Mouse (Mus musculus) hindbrain, embryonic 12.5 days (tissue): ENCODE data around the gene Zbtb48. TPM values are rescaled to one million over a fixed set of nuclear protein-coding genes. Genes with fewer than 3 reads are reported as not detected.
A peak's percentile ranks its signal among the peaks of the same experiment; 100 is the strongest.
"Not testable (repeated sequence)": the region's sequence is repeated elsewhere in the genome, so short reads cannot be mapped to it uniquely, and the experiment has no call there.

ENCODE experiments used
- ATAC-seq: fragments of 200-750 bp; cut with Nextera tagmentation; 2 replicates; pipeline ENCODE4 v1.8.0; 2017; ENCODE audit warnings: moderate TSS enrichment; ENCODE audit not compliant: low FRiP score
- H3K27ac ChIP-seq: fragments of 300-500 bp; sonication (generic); 2 replicates; pipeline ENCODE4 v1.5.1; 2016; ENCODE audit warnings: mild to moderate bottlenecking
- H3K27me3 ChIP-seq: fragments of 300-500 bp; sonication (generic); 2 replicates; pipeline ENCODE4 v1.6.1; 2016; ENCODE audit warnings: mild to moderate bottlenecking
- H3K36me3 ChIP-seq: fragments of 300-500 bp; sonication (generic); 2 replicates; pipeline ENCODE4 v1.6.1; 2016; ENCODE audit warnings: mild to moderate bottlenecking
- H3K4me1 ChIP-seq: fragments of 300-500 bp; sonication (generic); 2 replicates; pipeline ENCODE4 v1.6.1; 2016
- H3K4me2 ChIP-seq: fragments of 300-500 bp; sonication (generic); replicated peaks from 2 replicates; pipeline ENCODE4 v1.6.1; 2016; ENCODE audit warnings: mild to moderate bottlenecking
- H3K4me3 ChIP-seq: fragments of 300-500 bp; sonication (generic); 2 replicates; pipeline ENCODE4 v1.5.1; 2016; ENCODE audit warnings: mild to moderate bottlenecking
- H3K9ac ChIP-seq: fragments of 300-500 bp; sonication (generic); 2 replicates; pipeline ENCODE4 v1.6.1; 2016; ENCODE audit warnings: mild to moderate bottlenecking, moderate library complexity
- H3K9me3 ChIP-seq: fragments of 300-500 bp; sonication (generic); replicated peaks from 2 replicates; pipeline ENCODE4 v1.6.1; 2016; ENCODE audit warnings: mild to moderate bottlenecking
- WGBS: fragments of 180-500 bp; shearing (Covaris S2); methylation state at CpG from one replicate; pipeline ENCODE4 v1.1.7; 2016; 5-methylcytosine and 5-hydroxymethylcytosine counted together
- polyA plus RNA-seq: library from polyadenylated mRNA; unstranded; fragments of >200 nt; fragmentation: Nextera tagmentation; extraction: Ambion mirVana; gene quantifications from 2 replicates; pipeline ENCODE4 v1.2.1, GENCODE M21; 2016

The Zbtb48 gene
- polyA plus RNA-seq, 1 experiment from 2014 or later: 25.2 TPM

DNA sequence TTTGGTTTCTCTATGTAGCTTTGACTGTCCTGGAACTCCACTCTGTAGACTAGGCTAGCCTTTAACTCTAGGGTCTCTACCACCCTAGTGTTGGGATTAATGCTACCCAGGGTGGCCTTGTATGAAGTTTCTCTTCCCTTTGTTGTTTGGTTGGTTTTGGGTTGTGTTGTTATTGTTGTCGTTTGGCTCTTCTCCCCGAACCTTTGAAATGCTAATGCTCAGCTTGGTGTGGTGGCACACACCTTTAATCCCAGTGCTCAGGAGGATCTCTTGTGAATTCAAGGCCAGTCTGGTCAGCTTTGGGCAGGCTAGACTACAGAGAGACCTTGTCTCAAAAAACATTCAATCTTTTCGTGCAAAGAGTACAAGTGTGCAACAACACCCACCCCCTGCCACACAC lies 15.7 kb upstream of the Zbtb48 start:
- Histone ChIP-seq H3K27ac (no peak overlapping the region), H3K9ac (no peak overlapping the region), H3K4me2 (no peak overlapping the region), H3K27me3 (no peaks in the 10 kb centered on the region), H3K4me1 (peaks cover 15% of the 10 kb centered on the region), H3K9me3 (no peaks in the 10 kb centered on the region), H3K4me3 (no peak overlapping the region), H3K36me3 (peaks cover 69% of the 10 kb centered on the region)
- WGBS: 90% methylated on average over 3 of the region's 3 CpGs
- ATAC-seq: no peak

GRCm38 (mm10) chr4:152041924-152042641 lies 14.6 kb upstream of the Zbtb48 start:
- Histone ChIP-seq H3K27ac (no peak overlapping the region), H3K9me3 (no peaks in the 10 kb centered on the region), H3K4me2 (no peak overlapping the region), H3K9ac (no peak overlapping the region), H3K36me3 (peaks cover 58% of the 10 kb centered on the region), H3K4me1 (peaks cover 15% of the 10 kb centered on the region), H3K27me3 (no peaks in the 10 kb centered on the region), H3K4me3 (no peak overlapping the region)
- ATAC-seq: no peak
- WGBS: 93% methylated on average over 22 of the region's 22 CpGs

DNA sequence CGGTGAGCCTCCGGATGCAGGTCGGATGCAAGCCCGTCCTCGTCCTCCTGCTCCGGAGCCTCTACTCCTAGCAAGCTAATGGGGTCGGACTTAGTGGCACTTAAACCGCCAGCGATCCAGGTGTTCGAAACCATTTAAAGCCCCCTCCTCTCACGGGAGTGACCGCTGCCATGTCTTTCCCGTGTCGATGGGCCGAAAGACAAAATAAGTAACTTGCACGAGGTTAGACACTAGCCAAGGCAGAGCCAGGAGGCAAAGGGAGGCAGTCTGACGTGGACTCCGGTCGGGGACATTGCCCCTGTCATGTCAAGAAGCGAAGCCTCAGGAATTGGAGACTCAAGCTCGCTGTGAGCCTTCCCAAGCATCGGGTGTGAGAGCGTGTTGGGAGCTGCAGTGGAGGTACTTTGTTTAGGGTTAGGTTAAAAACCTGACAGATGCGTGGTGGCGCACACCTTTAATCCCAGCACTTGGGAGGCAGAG lies 12.4 kb upstream of the Zbtb48 start:
- 8% methylated on average over 25 of the region's 25 CpGs for WGBS
- H3K27ac ChIP-seq: no peak overlapping the region
- H3K4me1 ChIP-seq: peaks cover 15% of the 10 kb centered on the region

GRCm38 (mm10) chr4:152038985-152039830 lies 11.7 kb upstream of the Zbtb48 start, which contains the start of gene Nol9:
Nol9 (plus strand) TSS chr4:152039321.
- peak; percentile 88 for ATAC-seq
- Histone ChIP-seq H3K36me3 (peaks cover 33% of the 10 kb centered on the region), H3K27ac (peak within 1 kb of the TSS; percentile 44; the same call in 1 of the 2 replicates), H3K9ac (peak within 1 kb of the TSS; percentile 92), H3K9me3 (no peaks in the 10 kb centered on the region), H3K4me1 (peaks cover 15% of the 10 kb centered on the region), H3K4me2 (peak within 1 kb of the TSS; percentile 98), H3K27me3 (no peaks in the 10 kb centered on the region), H3K4me3 (peak within 1 kb of the TSS; percentile 96)
- under 1% methylated on average over 86 of the region's 86 CpGs for WGBS

More for the DNA sequence above, 12.4 kb upstream of the Zbtb48 start:
- Histone ChIP-seq H3K4me3 (peak overlapping the region; percentile 96), H3K36me3 (peaks cover 40% of the 10 kb centered on the region), H3K9ac (peak overlapping the region; percentile 92), H3K4me2 (peak overlapping the region; percentile 98), H3K9me3 (no peaks in the 10 kb centered on the region), H3K27me3 (no peaks in the 10 kb centered on the region)
- ATAC-seq: no peak

GRCm38 (mm10) chr4:152038225-152038984 lies 10.9 kb upstream of the Zbtb48 start, which contains the start of gene Tas1r1:
Tas1r1 (minus strand) TSS chr4:152038568.
- Histone ChIP-seq H3K27me3 (no peaks in the 10 kb centered on the region), H3K4me2 (peak within 1 kb of the TSS; percentile 98), H3K4me3 (peak within 1 kb of the TSS; percentile 96), H3K27ac (peak within 1 kb of the TSS; percentile 44; the same call in 1 of the 2 replicates), H3K4me1 (peaks cover 15% of the 10 kb centered on the region), H3K9ac (peak within 1 kb of the TSS; percentile 92), H3K36me3 (peaks cover 25% of the 10 kb centered on the region), H3K9me3 (no peaks in the 10 kb centered on the region)
- 0 out of 2 replicates have a peak, but pooled peaks have one; percentile 17 for ATAC-seq
- 49% methylated on average over 10 of the region's 10 CpGs for WGBS

DNA sequence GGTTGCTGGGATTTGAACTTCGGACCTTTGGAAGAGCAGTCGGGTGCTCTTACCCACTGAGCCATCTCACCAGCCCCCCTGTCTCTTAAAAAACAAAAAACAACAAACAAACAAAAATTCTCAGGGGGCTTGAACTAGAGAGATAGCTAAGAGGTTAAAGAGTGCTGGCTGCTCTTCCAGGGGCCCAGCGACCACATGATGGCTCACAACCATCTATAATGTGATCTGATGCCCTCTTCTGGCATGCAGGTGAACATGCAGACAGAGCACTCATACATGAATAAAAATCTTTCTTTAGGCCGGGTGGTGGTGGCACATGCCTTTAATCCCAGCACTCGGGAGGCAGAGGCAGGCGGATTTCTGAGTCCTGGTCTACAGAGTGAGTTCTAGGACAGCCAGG lies 9.0 kb upstream of the Zbtb48 start:
- H3K4me2 ChIP-seq, H3K27ac ChIP-seq, H3K4me3 ChIP-seq, H3K9ac ChIP-seq, H3K9me3 ChIP-seq, ATAC-seq, H3K36me3 ChIP-seq: not testable (repeated sequence)
- peaks cover 15% of the 10 kb centered on the region for H3K4me1 ChIP-seq
- WGBS: 95% methylated on average over 6 of the region's 6 CpGs
- H3K27me3 ChIP-seq: peaks cover 10% of the 10 kb centered on the region; the same call in 1 of the 2 replicates

GRCm38 (mm10) chr4:152032922-152033321 lies 5.5 kb upstream of the Zbtb48 start:
- WGBS: 92% methylated on average over 13 of the region's 13 CpGs
- ATAC-seq: no peak
- Histone ChIP-seq H3K27ac (no peak overlapping the region), H3K4me2 (no peak overlapping the region), H3K4me3 (no peak overlapping the region), H3K27me3 (peaks cover 10% of the 10 kb centered on the region; the same call in 1 of the 2 replicates), H3K9me3 (no peaks in the 10 kb centered on the region), H3K4me1 (peaks cover 16% of the 10 kb centered on the region), H3K9ac (no peak overlapping the region), H3K36me3 (no peaks in the 10 kb centered on the region)

DNA sequence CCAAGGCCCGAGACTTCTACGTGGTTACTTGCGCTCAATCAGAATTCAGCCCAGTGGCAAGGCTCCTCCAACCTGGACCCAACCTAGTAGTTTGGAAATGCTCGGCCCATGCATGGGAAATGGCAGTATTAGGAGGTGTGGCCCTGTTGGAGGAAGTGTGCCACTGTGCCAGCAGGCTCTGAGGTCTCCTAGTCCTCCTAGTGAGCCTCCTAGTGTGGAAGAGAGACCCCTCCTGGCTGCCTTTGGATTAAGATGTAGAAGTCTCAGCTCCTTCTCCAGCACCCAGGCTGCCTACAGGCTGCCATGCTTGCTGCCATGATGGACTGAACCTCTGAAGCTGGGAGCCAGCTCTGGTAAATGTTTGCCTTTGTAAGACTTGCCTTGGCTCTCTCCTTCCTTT lies 2.5 kb upstream of the Zbtb48 start:
- Histone ChIP-seq H3K4me1 (peaks cover 38% of the 10 kb centered on the region), H3K36me3 (0 out of 2 replicates have a peak, but pooled peaks cover 4% of the 10 kb centered on the region), H3K27me3 (peaks cover 10% of the 10 kb centered on the region; the same call in 1 of the 2 replicates), H3K4me2 (peak overlapping the region; percentile 15; the same call in 1 of the 2 replicates), H3K4me3 (no peak overlapping the region), H3K9me3 (no peaks in the 10 kb centered on the region), H3K27ac (no peak overlapping the region), H3K9ac (no peak overlapping the region)
- 70% methylated on average over 4 of the region's 4 CpGs for WGBS
- no peak for ATAC-seq

- peak overlapping the region; percentile 99 for H3K4me2 ChIP-seq
- H3K9ac ChIP-seq: no peak overlapping the region
- peaks cover 43% of the 10 kb centered on the region for H3K4me1 ChIP-seq
- H3K27ac ChIP-seq: no peak overlapping the region
- WGBS: 42% methylated on average over 5 of the region's 5 CpGs
- peaks cover 10% of the 10 kb centered on the region; the same call in 1 of the 2 replicates for H3K27me3 ChIP-seq
- no peak overlapping the region for H3K4me3 ChIP-seq
- H3K9me3 ChIP-seq: no peaks in the 10 kb centered on the region
- ATAC-seq: no peak
- H3K36me3 ChIP-seq: peaks cover 13% of the 10 kb centered on the region
Observed at GRCm38 (mm10) chr4:152029087-152029486, 1.6 kb upstream of the Zbtb48 start.

- Histone ChIP-seq H3K4me1 (peaks cover 43% of the 10 kb centered on the region), H3K36me3 (peaks cover 17% of the 10 kb centered on the region), H3K4me2 (peak overlapping the region; percentile 99), H3K9ac (peak overlapping the region; percentile 76), H3K27me3 (peaks cover 10% of the 10 kb centered on the region; the same call in 1 of the 2 replicates), H3K27ac (no peak overlapping the region), H3K4me3 (peak overlapping the region; percentile 82), H3K9me3 (no peaks in the 10 kb centered on the region)
- no peak for ATAC-seq
- 59% methylated on average over 15 of the region's 15 CpGs for WGBS
Observed at GRCm38 (mm10) chr4:152028456-152028855, 985 bp upstream of the Zbtb48 start.

DNA sequence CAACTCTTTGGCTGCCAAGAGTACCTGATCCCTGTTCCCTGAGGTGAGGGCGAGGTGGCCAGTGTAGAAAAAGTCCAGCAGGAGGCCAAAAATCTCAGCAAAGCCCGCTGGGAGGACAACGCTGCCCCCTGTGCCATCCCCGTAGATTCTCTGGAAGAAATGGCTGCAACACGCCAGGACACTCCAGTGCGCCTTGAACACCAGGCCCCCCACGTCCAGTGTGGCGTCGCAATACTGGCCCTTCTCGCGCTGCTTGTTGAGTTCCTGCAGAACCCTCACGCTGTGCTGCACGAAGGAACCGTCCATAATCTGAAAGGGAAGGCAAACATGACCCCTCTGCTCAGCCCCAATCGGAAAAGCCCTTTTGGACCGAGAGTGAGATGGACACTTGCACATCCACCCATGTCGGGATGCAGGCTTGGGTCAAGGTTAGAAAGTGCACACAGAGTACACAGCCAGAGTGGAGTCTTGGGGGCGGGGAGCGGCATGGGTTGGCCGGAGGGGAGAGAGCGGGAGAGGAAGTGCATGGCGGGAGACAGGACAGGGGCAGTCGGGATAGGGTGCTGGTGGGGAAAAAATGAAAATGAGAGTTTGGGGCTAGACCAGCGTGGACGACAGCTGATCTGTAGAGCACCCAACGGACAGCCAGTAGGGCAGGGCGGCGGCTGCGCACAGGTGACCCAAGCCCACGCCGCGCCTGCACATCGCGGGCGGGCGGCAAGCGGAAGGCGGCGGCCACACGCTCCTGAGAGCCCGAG lies 541 bp downstream of the Zbtb48 start:
- peak; percentile 78 for ATAC-seq
- peak overlapping the region; percentile 82 for H3K4me3 ChIP-seq
- H3K4me2 ChIP-seq: peak overlapping the region; percentile 99
- peaks cover 31% of the 10 kb centered on the region for H3K36me3 ChIP-seq
- H3K27ac ChIP-seq: peak overlapping the region; percentile 72; the same call in 1 of the 2 replicates
- peak overlapping the region; percentile 83 for H3K9ac ChIP-seq
- peaks cover 3% of the 10 kb centered on the region; the same call in 1 of the 2 replicates for H3K27me3 ChIP-seq
- 3% methylated on average over 40 of the region's 41 CpGs for WGBS
- peaks cover 43% of the 10 kb centered on the region for H3K4me1 ChIP-seq
- no peaks in the 10 kb centered on the region for H3K9me3 ChIP-seq
